Mouse (Mus musculus) layer of hippocampus, postnatal 25 days (tissue): ENCODE results near the gene Tent5b. TPM values are rescaled to one million over a fixed set of nuclear protein-coding genes. Genes with fewer than 3 reads are reported as not detected.

Source experiments
- DNase-seq, 2 experiments: peaks; one replicate each; pipeline ENCODE4 v3.0.0; 2022; ENCODE audit warnings: mixed read lengths in 2 of 2, low spot score in 1 of 2; ENCODE audit errors: extremely low spot score in 1 of 2
- total RNA-seq, 2 experiments: library from RNA; stranded (reverse); gene quantifications; 2 replicates each; pipeline ENCODE4 v1.2.3; 2021

The Tent5b gene
- not detected for total RNA-seq

DNA sequence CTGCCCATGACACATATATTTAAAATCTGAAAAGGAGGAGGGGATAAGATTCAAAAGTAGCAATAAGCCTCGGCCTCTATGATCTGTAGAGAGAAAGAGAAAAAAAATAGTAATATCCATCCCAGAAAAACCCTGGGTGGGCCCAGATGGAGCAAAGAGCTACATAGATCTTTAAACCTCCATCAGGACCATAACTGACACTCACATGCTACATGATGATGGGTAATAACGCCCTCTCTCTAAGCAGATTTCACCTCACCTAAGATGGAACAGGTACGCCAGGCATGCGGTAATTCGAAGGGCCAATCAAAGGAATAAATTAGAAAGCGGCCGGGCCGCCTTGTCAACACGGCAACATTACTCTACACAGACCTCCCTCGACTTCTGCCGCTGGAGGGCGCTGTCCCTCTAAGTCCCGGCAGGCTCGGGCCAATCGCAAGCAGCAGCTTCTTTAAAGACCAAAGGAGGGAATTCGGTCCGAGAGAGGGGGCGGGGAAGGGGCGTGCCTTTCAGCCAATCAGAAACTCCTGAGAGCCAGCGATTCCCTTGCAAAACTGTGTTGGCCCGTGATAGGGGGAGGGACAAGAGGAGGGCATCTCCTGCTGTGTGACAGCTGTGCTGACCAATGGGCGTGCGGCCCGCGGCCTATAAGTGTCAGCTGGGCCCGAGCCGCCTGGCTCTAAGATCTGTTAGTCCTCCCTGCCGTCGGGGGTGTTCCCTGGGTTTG lies at the start of gene Tent5b:
TSS of gene Tent5b (plus strand) at position 675 of the 727 bp plus-strand sequence.
- peak; percentile 78 to 94 for DNase-seq

DNA sequence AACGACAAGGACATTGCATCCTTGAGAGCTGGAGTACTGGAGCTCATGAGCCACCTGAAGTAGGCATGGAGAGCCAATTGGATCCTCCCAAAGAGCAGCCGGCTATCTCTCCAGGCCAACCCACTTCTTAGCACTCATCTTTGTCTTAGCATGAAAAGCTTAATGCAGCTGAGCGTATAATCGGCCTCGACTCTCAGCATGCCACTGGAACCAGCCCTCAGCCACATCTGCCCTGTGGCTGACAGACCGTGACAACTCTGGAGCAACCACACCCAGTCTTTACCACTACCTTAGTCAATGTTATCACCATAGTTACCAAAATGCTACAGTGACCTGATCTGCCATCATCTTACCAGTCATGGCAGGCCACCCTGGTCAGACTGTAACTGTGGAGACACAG lies 48.4 kb upstream of the Tent5b start:
- no peak for DNase-seq

DNA sequence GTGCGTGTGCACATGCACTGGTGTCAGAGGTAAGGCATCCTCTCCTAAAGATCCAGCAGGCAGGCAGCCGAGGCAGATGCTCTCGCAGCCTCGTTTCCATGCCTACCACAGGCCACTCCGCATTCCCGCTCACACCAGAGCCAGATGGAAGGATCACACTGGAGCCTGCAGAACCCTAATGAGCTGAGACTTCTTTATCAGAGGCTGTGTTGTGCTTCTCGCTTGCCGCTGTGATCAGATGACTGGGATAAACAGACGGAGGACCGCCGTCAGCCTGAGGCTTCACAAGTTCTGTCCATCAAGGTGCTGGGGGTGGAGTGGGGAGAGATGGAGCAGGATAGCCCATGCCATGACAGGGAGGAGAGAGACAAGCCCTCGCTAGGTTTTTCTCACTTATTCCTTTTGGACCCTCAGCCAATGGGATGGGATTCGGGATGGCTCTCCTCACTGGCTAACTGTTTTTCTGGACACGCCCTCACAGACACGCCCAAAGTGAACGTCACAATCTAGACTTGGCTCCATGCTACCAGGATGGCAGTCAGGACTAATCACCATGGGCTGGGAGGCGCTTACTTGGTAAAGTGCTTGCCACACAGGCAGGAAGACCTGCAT lies 47.3 kb upstream of the Tent5b start:
- no peak for DNase-seq

DNA sequence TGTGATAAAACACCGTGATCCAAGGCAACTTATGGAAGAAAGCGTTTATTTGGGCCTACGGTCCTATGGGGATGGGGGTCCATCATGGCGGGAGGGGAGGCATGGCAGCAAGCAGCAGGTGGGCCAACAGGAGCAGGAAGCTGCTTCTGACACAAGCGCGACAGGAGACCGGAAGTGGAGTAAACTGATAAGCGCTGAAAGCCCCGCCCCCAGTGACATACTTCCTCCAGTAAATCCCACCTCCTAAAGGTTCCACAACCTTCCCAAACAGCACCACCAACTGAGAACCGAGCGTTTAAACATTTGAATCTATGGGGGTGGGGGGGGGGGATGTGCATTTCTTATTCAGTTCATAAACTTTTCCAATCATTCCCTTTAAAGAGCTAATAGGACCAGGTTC lies 44.0 kb upstream of the Tent5b start:
- DNase-seq, result no peak

- DNase-seq, result no peak
These were observed 40.2 kb upstream of the Tent5b start for GRCm38 (mm10) chr4:133439460-133440376.

DNA sequence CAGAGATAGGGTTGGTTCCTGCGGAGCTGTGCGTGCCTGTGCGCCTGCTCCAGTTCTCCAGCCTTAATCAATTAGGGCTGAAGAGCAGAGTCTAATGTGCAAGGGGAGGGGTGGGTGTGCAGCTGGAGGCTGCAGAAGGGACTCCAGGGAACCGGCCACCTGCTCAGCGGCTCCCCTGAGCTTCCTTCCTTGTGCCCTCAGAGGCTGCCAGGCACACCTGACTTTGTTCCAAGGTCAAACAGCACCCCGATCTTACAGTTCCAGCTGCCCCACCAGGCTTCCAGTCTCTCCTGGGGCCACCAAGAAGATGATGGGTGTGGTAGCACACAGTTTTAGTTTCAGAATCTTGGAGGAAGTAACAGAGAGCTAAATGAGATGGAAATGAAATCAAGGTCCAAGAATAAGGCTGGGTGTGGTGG lies 39.5 kb upstream of the Tent5b start:
- no peak for DNase-seq

- no peak for DNase-seq
These were observed 37.7 kb upstream of the Tent5b start for GRCm38 (mm10) chr4:133442194-133442593.

DNA sequence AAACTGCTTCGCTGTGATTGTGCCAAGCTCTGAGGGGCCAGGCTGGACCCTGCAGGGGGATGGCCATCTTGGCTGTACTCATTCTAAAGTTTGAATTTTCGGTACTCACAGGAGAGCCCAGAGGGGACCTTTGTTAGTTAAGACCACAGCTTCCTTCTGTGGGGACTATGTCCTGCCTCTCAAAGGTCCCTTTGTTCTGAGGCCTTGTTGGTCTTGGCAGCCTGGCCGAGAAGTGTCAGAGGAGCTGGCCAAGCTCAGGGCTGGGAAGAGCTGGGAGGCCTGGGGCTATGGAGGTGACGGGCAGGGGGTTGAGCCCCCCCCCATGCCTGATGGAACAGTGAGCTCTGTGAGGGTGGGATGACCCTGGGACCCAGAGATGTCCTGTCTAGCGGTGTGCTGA lies 36.8 kb upstream of the Tent5b start:
- no peak for DNase-seq

DNA sequence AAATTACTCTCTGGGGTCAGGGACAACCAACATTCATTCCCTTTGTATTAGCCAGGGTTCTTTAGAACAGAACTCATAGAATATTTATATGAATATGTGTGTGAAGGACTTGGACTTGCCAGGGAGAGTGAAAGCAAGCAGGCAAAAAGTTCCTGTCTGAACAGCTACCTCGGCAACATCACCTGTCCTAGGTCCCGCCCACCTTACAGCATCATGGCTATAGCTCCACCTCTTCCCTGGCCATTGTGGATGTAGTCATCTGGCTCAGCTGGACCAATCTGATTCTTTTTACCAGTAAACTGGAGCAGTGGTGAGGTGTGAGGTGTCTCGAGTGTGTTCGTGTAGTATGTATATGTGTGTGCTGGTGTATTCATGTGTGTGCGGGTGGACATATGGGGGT lies 34.2 kb upstream of the Tent5b start:
- DNase-seq, result no peak

DNA sequence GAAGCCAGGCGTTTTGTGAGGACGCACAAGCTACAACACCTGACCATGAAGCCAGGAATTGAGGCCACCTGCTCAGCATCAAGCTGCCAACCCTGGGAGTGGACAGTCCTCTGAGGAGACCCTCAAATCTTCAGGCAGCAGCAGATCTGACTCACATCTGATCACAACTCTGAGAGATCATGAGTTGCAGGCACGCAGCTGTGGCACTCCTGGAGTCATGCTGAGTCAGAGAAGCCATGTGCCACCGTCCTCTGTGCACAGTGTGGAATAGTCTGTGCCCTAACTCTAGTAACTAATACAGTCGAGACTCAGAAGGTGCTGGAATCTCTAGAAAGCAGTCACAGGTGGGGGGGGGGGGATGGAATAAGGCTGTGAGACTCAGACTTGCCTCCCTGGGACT lies 32.6 kb upstream of the Tent5b start:
- DNase-seq, result no peak

GRCm38 (mm10) chr4:133447967-133448366 lies 32.0 kb upstream of the Tent5b start:
- DNase-seq, result no peak

DNA sequence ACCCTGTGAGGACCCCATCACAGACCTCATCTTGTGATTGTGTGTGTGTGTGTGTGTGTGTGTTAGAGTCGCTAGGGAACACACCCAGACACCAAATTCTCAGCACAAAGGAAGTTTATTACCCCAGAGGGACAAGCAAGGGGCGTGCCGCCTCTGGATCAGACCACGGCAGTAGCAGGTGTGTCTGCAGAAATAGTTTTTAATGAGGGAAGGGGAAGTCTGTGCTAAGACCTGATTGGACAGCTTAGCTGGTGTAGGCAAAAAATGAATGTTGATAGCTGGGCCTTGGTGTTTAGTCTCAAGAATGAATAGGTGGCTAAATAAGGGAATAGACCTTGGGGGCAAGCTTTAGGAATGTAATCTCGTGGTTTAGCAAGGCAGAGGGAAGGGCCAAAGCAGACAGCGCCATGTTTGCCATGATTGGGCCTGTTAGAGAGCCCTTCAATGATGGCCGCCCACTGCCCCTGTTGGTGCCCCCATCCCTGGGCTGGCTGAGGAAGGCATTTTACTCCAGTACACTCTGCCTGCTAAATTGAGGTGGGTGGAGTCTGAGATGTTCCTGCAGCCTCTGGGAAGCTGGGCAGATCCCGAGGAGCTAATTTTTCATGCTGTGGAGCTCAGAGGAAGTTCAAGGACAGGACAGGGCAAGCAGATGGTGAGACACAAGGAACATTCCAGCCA lies 31.1 kb upstream of the Tent5b start:
- no peak for DNase-seq

DNA sequence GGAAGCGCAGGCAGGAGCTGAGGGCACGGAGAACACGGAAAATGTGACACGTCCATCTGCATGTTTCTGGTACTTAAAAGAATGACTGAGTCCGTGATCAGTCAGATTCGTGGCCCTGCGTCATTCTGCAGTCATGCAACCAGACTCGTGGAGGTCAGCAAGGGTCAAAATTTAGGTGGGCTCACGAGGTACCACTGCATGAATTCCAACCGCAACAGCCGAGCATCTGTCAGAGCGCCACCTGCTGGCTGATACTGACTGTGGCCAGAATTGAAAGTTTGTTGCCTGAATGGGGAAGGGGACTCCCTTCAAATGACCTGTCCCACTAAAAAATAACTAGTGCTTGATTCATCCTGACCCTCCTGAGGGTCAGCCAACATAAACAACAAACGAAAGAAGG lies 30.2 kb upstream of the Tent5b start:
- DNase-seq, result peak; percentile 32 to 77

GRCm38 (mm10) chr4:133451536-133451935 lies 28.4 kb upstream of the Tent5b start:
- DNase-seq, result peak; percentile 89 to 99

DNA sequence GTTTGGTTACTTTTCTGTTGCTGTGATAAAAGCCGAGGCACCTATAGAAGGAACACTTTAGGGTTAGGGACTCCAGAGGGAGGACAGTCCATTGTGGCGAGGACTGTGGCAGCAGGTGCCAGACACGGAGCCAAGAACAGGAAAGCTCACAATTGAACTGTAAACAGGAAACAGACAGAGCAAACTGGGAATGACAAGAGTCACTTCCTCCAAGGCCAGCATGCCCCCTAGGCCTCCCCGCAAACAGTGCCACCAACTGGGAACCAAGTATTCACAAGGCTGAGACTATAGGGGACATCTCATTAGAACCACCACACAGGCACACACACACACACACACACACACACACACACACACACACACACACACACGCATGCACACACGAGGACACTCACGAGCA lies 27.5 kb upstream of the Tent5b start:
- DNase-seq, result no peak

DNA sequence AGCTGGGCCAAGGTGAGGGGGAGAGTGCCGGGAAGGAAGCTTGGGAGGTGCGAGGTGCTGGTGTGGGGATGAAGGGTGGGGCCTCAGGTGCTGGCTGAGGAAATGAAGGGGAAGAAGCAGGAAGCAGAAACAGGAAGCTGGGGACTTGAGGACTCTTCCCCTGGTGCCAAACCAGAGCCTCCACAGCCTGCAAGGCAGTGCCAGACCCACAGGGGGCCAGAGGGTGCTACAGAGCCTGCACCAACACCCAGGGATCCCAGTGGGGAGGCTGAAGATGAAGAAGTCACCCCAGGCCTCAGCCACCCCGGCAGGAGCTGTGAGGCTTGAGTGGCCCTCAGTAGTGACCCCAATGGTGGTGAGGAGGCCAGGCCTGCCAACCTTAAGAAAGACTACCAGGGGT lies 21.9 kb upstream of the Tent5b start:
- DNase-seq, result no peak

- DNase-seq, result no peak
These were observed 19.9 kb upstream of the Tent5b start for GRCm38 (mm10) chr4:133460006-133460405.

GRCm38 (mm10) chr4:133460796-133461325 lies 19.1 kb upstream of the Tent5b start:
- DNase-seq, result no peak

DNA sequence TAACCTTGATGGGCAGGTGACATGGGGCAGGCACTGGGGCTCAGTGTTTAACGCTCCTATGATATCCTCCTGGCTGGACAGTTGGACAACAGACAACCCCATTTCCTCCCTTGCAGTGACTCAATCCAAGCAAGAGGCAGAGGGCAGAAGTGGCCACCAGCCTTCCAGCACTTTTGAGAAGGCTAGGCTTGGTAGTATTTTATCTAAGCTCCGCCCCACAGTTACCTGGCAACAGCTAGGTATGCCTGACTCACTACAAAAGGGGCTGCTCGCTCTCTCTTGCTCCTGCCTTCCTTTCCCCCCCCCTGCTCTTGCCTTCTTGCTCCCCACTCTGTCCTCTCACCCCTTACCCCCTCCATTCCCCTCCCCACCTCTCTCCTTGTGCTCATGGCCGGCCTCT lies 18.6 kb upstream of the Tent5b start:
- DNase-seq, result no peak

GRCm38 (mm10) chr4:133463184-133463583 lies 16.7 kb upstream of the Tent5b start:
- DNase-seq, result no peak
